Mouse (Mus musculus) inflammation-experienced regulatory T-cells, adult 6 months (primary cell): ENCODE results near the gene Dsn1. TPM values are rescaled to one million over a fixed set of nuclear protein-coding genes. Genes with fewer than 3 reads are reported as not detected.

Experiments used
- ATAC-seq: one replicate; pipeline ENCODE4 v1.8.0; 2017
- polyA plus RNA-seq, 3 experiments: library from polyadenylated mRNA; unstranded; fragments of 100-300 nt; shearing (Covaris generic); gene quantifications; one replicate each; pipeline ENCODE4 v1.2.1; 2017

Dsn1 gene
- 10 to 100 TPM; 10.3 to 34.2 (median 11.3) TPM for polyA plus RNA-seq

GRCm38 (mm10) chr2:157006511-157007233 is at the start of gene Dsn1:
Gene Dsn1 (minus strand): TSS chr2:157007154.
- peak; percentile 78 for ATAC-seq

GRCm38 (mm10) chr2:157055721-157056120 is 48.8 kb upstream of the Dsn1 start:
- ATAC-seq: no peak

GRCm38 (mm10) chr2:157054816-157055215 is 47.9 kb upstream of the Dsn1 start:
- ATAC-seq: no peak

- ATAC-seq: no peak
Observed at GRCm38 (mm10) chr2:157054297-157054696, 47.3 kb upstream of the Dsn1 start.

- no peak for ATAC-seq
Observed at GRCm38 (mm10) chr2:157053787-157054186, 46.8 kb upstream of the Dsn1 start.

GRCm38 (mm10) chr2:157053124-157053523 is 46.2 kb upstream of the Dsn1 start:
- no peak for ATAC-seq

- ATAC-seq: no peak
Observed at GRCm38 (mm10) chr2:157052448-157052847, 45.5 kb upstream of the Dsn1 start.

GRCm38 (mm10) chr2:157049831-157050243 is 42.9 kb upstream of the Dsn1 start:
- no peak for ATAC-seq

GRCm38 (mm10) chr2:157048395-157049181 is 41.6 kb upstream of the Dsn1 start:
- no peak for ATAC-seq

GRCm38 (mm10) chr2:157046956-157047355 is 40.0 kb upstream of the Dsn1 start:
- no peak for ATAC-seq

- ATAC-seq: no peak
Observed at GRCm38 (mm10) chr2:157045932-157046331, 39.0 kb upstream of the Dsn1 start.

GRCm38 (mm10) chr2:157043987-157044386 is 37.0 kb upstream of the Dsn1 start:
- ATAC-seq: no peak

GRCm38 (mm10) chr2:157043556-157043955 is 36.6 kb upstream of the Dsn1 start:
- no peak for ATAC-seq

- ATAC-seq: no peak
Observed at GRCm38 (mm10) chr2:157041421-157041820, 34.5 kb upstream of the Dsn1 start.

- no peak for ATAC-seq
Observed at GRCm38 (mm10) chr2:157040649-157041046, 33.7 kb upstream of the Dsn1 start.

GRCm38 (mm10) chr2:157039900-157040648 is 33.1 kb upstream of the Dsn1 start:
- no peak for ATAC-seq

GRCm38 (mm10) chr2:157037303-157037702 is 30.3 kb upstream of the Dsn1 start:
- no peak for ATAC-seq

GRCm38 (mm10) chr2:157036400-157036799 is 29.4 kb upstream of the Dsn1 start:
- ATAC-seq: no peak

- ATAC-seq: no peak
Observed at GRCm38 (mm10) chr2:157035371-157035770, 28.4 kb upstream of the Dsn1 start.

- ATAC-seq: peak; percentile 25
Observed at GRCm38 (mm10) chr2:157030804-157031203, 23.9 kb upstream of the Dsn1 start.

- ATAC-seq: no peak
Observed at GRCm38 (mm10) chr2:157028261-157028660, 21.3 kb upstream of the Dsn1 start.

GRCm38 (mm10) chr2:157027106-157028008 is 20.4 kb upstream of the Dsn1 start:
- ATAC-seq: no peak
